Mouse (Mus musculus): Measurements from ENCODE around the gene Tmem229a. TPM values are rescaled to one million over a fixed set of nuclear protein-coding genes. Genes with fewer than 3 reads are reported as not detected.

The Tmem229a gene
- under 1 TPM; 0.22 to 0.78 TPM for total RNA-seq (2023)

GRCm38 (mm10) chr6:24955946-24956585 is at the start of gene Tmem229a:
Gene Tmem229a (minus strand): TSS chr6:24956297.

Other genes with a start within 250 kb of the Tmem229a start
- gene Hyal6, start 223.1 kb downstream of the Tmem229a start, total RNA-seq (2023), result not detected
- not detected for gene Hyal4, start 208.0 kb downstream of the Tmem229a start, total RNA-seq (2023)
- not detected for gene Spam1, start 165.1 kb downstream of the Tmem229a start, total RNA-seq (2023)
- not detected for gene Hyal5, start 98.3 kb downstream of the Tmem229a start, total RNA-seq (2023)

All from neutrophil, adult 59 days (primary cell).